Mouse (Mus musculus) liver, embryonic 12.5 days (tissue): ENCODE measurements around the gene Tfap2b. TPM values are rescaled to one million over a fixed set of nuclear protein-coding genes. Genes with fewer than 3 reads are reported as not detected.

Experiments
- ATAC-seq: fragments of 200-750 bp; cut with Nextera tagmentation; 2 replicates; pipeline ENCODE4 v1.8.0; 2017; ENCODE audit warnings: moderate number of reproducible peaks, mild to moderate bottlenecking, moderate library complexity
- H3K27ac ChIP-seq: fragments of 300-500 bp; sonication (generic); 2 replicates; pipeline ENCODE4 v1.5.1; 2016; ENCODE audit warnings: mild to moderate bottlenecking
- H3K27me3 ChIP-seq: fragments of 300-500 bp; sonication (generic); replicated peaks from 2 replicates; pipeline ENCODE4 v1.6.1; 2016; ENCODE audit warnings: mild to moderate bottlenecking, moderate library complexity
- H3K36me3 ChIP-seq: fragments of 300-500 bp; sonication (generic); 2 replicates; pipeline ENCODE4 v1.6.1; 2016; ENCODE audit warnings: mild to moderate bottlenecking, moderate library complexity
- H3K4me1 ChIP-seq: fragments of 300-500 bp; sonication (generic); 2 replicates; pipeline ENCODE4 v1.6.1; 2016
- H3K4me2 ChIP-seq: fragments of 300-500 bp; sonication (generic); 2 replicates; pipeline ENCODE4 v1.6.1; 2016; ENCODE audit warnings: mild to moderate bottlenecking, moderate library complexity
- H3K4me3 ChIP-seq: fragments of 300-500 bp; sonication (generic); 2 replicates; pipeline ENCODE4 v1.5.1; 2016; ENCODE audit warnings: mild to moderate bottlenecking, moderate library complexity
- H3K9ac ChIP-seq: fragments of 300-500 bp; sonication (generic); 2 replicates; pipeline ENCODE4 v1.6.1; 2016; ENCODE audit warnings: mild to moderate bottlenecking, moderate library complexity
- H3K9me3 ChIP-seq: fragments of 300-500 bp; sonication (generic); replicated peaks from 2 replicates; pipeline ENCODE4 v1.6.1; 2016; ENCODE audit warnings: mild to moderate bottlenecking, moderate library complexity
- WGBS: fragments of 180-500 bp; shearing (Covaris S2); methylation state at CpG from one replicate; pipeline ENCODE4 v1.1.7; 2016; ENCODE audit not compliant: insufficient replicate concordance; 5-methylcytosine and 5-hydroxymethylcytosine counted together
- polyA plus RNA-seq: library from polyadenylated mRNA; unstranded; fragments of >200 nt; fragmentation: Nextera tagmentation; extraction: Ambion mirVana; gene quantifications from 2 replicates; pipeline ENCODE4 v1.2.1, GENCODE M21; 2016

The Tfap2b gene
- polyA plus RNA-seq, 1 experiment from 2014 or later = not detected

- Histone ChIP-seq H3K4me1 (no peaks in the 10 kb centered on the region), H3K4me3 (no peak overlapping the region), H3K36me3 (no peaks in the 10 kb centered on the region), H3K9ac (no peak overlapping the region), H3K4me2 (no peak overlapping the region), H3K9me3 (no peaks in the 10 kb centered on the region), H3K27me3 (peaks cover 97% of the 10 kb centered on the region), H3K27ac (no peak overlapping the region)
- no peak for ATAC-seq
- 4% methylated on average over 36 of the region's 36 CpGs for WGBS
Measured at GRCm38 (mm10) chr1:19213851-19214395, 5.2 kb downstream of the Tfap2b start.

GRCm38 (mm10) chr1:19217391-19217790 lies 8.7 kb downstream of the Tfap2b start:
- H3K4me2 ChIP-seq = no peak overlapping the region
- H3K27ac ChIP-seq = no peak overlapping the region
- H3K4me1 ChIP-seq = no peaks in the 10 kb centered on the region
- ATAC-seq = no peak
- H3K27me3 ChIP-seq = peaks cover 85% of the 10 kb centered on the region
- H3K9ac ChIP-seq = no peak overlapping the region
- H3K36me3 ChIP-seq = no peaks in the 10 kb centered on the region
- H3K4me3 ChIP-seq = no peak overlapping the region
- H3K9me3 ChIP-seq = no peaks in the 10 kb centered on the region
- 6% methylated on average over 16 of the region's 16 CpGs for WGBS

GRCm38 (mm10) chr1:19218221-19218620 lies 9.5 kb downstream of the Tfap2b start:
- Histone ChIP-seq H3K4me2 (no peak overlapping the region), H3K36me3 (no peaks in the 10 kb centered on the region), H3K4me1 (no peaks in the 10 kb centered on the region), H3K9ac (no peak overlapping the region), H3K9me3 (no peaks in the 10 kb centered on the region), H3K4me3 (no peak overlapping the region), H3K27me3 (peaks cover 85% of the 10 kb centered on the region), H3K27ac (no peak overlapping the region)
- no peak for ATAC-seq
- 1% methylated on average over 7 of the region's 7 CpGs for WGBS

- Histone ChIP-seq H3K4me1 (no peaks in the 10 kb centered on the region), H3K9me3 (no peaks in the 10 kb centered on the region), H3K36me3 (no peaks in the 10 kb centered on the region), H3K9ac (no peak overlapping the region), H3K27me3 (peaks cover 82% of the 10 kb centered on the region), H3K4me3 (no peak overlapping the region), H3K27ac (no peak overlapping the region), H3K4me2 (no peak overlapping the region)
- ATAC-seq = no peak
Measured at GRCm38 (mm10) chr1:19219381-19219780, 10.7 kb downstream of the Tfap2b start.

- Histone ChIP-seq H3K36me3 (no peaks in the 10 kb centered on the region), H3K9me3 (no peaks in the 10 kb centered on the region)
- ATAC-seq = no peak
Measured at GRCm38 (mm10) chr1:19220564-19220963, 11.8 kb downstream of the Tfap2b start.

GRCm38 (mm10) chr1:19221601-19222000 lies 12.9 kb downstream of the Tfap2b start:
- Histone ChIP-seq H3K27me3 (peaks cover 80% of the 10 kb centered on the region), H3K9ac (no peak overlapping the region), H3K36me3 (no peaks in the 10 kb centered on the region), H3K4me1 (no peaks in the 10 kb centered on the region), H3K27ac (no peak overlapping the region), H3K9me3 (no peaks in the 10 kb centered on the region), H3K4me3 (no peak overlapping the region), H3K4me2 (no peak overlapping the region)
- no peak for ATAC-seq
- WGBS = 6% methylated on average over 7 of the region's 7 CpGs

More at GRCm38 (mm10) chr1:19220564-19220963, 11.8 kb downstream of the Tfap2b start:
- 12% methylated on average over 1 of the region's 1 CpGs for WGBS
- H3K27ac ChIP-seq = no peak overlapping the region
- H3K27me3 ChIP-seq = peaks cover 80% of the 10 kb centered on the region
- no peak overlapping the region for H3K4me3 ChIP-seq
- H3K4me1 ChIP-seq = no peaks in the 10 kb centered on the region
- H3K4me2 ChIP-seq = no peak overlapping the region
- H3K9ac ChIP-seq = no peak overlapping the region

- no peak for ATAC-seq
- no peak overlapping the region for H3K4me2 ChIP-seq
- no peak overlapping the region for H3K27ac ChIP-seq
- H3K36me3 ChIP-seq = no peaks in the 10 kb centered on the region
- H3K9ac ChIP-seq = no peak overlapping the region
- no peak overlapping the region for H3K4me3 ChIP-seq
- no peaks in the 10 kb centered on the region for H3K9me3 ChIP-seq
- peaks cover 82% of the 10 kb centered on the region for H3K27me3 ChIP-seq
- no peaks in the 10 kb centered on the region for H3K4me1 ChIP-seq
- WGBS = 3% methylated on average over 8 of the region's 8 CpGs
Measured at GRCm38 (mm10) chr1:19226699-19227098, 18.0 kb downstream of the Tfap2b start.

GRCm38 (mm10) chr1:19230926-19231573 lies 22.3 kb downstream of the Tfap2b start:
- ATAC-seq = no peak
- H3K9ac ChIP-seq = no peak overlapping the region
- H3K27me3 ChIP-seq = peaks cover 83% of the 10 kb centered on the region
- H3K4me3 ChIP-seq = no peak overlapping the region
- no peak overlapping the region for H3K4me2 ChIP-seq
- H3K36me3 ChIP-seq = no peaks in the 10 kb centered on the region
- 2% methylated on average over 16 of the region's 16 CpGs for WGBS
- no peaks in the 10 kb centered on the region for H3K4me1 ChIP-seq
- no peak overlapping the region for H3K27ac ChIP-seq
- no peaks in the 10 kb centered on the region for H3K9me3 ChIP-seq

- Histone ChIP-seq H3K27me3 (peaks cover 83% of the 10 kb centered on the region), H3K9me3 (no peaks in the 10 kb centered on the region), H3K4me2 (no peak overlapping the region), H3K4me3 (no peak overlapping the region), H3K36me3 (no peaks in the 10 kb centered on the region), H3K4me1 (no peaks in the 10 kb centered on the region), H3K27ac (no peak overlapping the region), H3K9ac (no peak overlapping the region)
- WGBS = 5% methylated on average over 16 of the region's 16 CpGs
- no peak for ATAC-seq
Measured at GRCm38 (mm10) chr1:19231574-19232080, 22.9 kb downstream of the Tfap2b start.

- Histone ChIP-seq H3K27ac (no peak overlapping the region), H3K9ac (no peak overlapping the region), H3K4me3 (no peak overlapping the region), H3K9me3 (no peaks in the 10 kb centered on the region), H3K27me3 (peaks cover 84% of the 10 kb centered on the region), H3K4me2 (no peak overlapping the region), H3K4me1 (no peaks in the 10 kb centered on the region), H3K36me3 (no peaks in the 10 kb centered on the region)
- ATAC-seq = no peak
- WGBS = 0% methylated on average over 1 of the region's 1 CpGs
Measured at GRCm38 (mm10) chr1:19232743-19233142, 24.0 kb downstream of the Tfap2b start.

- peaks cover 80% of the 10 kb centered on the region for H3K27me3 ChIP-seq
- H3K36me3 ChIP-seq = no peaks in the 10 kb centered on the region
- H3K9ac ChIP-seq = no peak overlapping the region
- H3K4me3 ChIP-seq = no peak overlapping the region
- WGBS = 5% methylated on average over 19 of the region's 19 CpGs
- no peaks in the 10 kb centered on the region for H3K9me3 ChIP-seq
- ATAC-seq = no peak
- no peak overlapping the region for H3K27ac ChIP-seq
- H3K4me2 ChIP-seq = no peak overlapping the region
- H3K4me1 ChIP-seq = no peaks in the 10 kb centered on the region
Measured at GRCm38 (mm10) chr1:19233857-19234256, 25.1 kb downstream of the Tfap2b start.

GRCm38 (mm10) chr1:19234432-19235205 lies 25.9 kb downstream of the Tfap2b start:
- no peak for ATAC-seq
- no peak overlapping the region for H3K27ac ChIP-seq
- 1% methylated on average over 31 of the region's 31 CpGs for WGBS
- H3K4me1 ChIP-seq = no peaks in the 10 kb centered on the region
- no peak overlapping the region for H3K4me3 ChIP-seq
- H3K9me3 ChIP-seq = no peaks in the 10 kb centered on the region
- H3K4me2 ChIP-seq = no peak overlapping the region
- no peaks in the 10 kb centered on the region for H3K36me3 ChIP-seq
- peaks cover 80% of the 10 kb centered on the region for H3K27me3 ChIP-seq
- H3K9ac ChIP-seq = no peak overlapping the region
